Mouse (Mus musculus) cerebellum, postnatal 25 days (tissue): ENCODE results near the gene Wbp4.
"Not testable (repeated sequence)": the region's sequence is repeated elsewhere in the genome, so short reads cannot be mapped to it uniquely, and the experiment has no call there.

Experiments
- DNase-seq, 2 experiments: peaks; one replicate each; pipeline ENCODE4 v3.0.0; 2021; ENCODE audit warnings: mixed read lengths in 2 of 2

Wbp4 gene

DNA sequence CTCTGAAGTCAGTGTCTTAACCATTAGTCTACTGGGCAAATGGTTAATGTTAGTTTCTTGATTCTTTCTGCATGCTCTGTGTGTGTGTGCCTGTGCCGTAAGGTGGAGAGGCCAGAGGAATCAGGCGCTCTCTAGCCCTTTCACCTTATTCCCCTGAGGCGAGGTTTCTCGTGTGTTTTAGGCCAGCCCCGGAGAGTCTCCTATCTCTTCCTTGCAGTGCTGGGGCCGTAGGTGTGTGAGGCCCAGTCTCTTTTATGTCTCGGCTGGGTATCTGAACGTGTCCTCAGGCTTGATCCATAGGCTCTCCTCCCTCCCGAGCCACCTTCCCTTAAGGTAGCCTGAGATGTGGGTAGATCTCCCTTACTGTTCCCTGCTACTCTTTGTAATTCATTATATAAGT, 24.9 kb upstream of the Wbp4 start:
- no peak for DNase-seq

DNA sequence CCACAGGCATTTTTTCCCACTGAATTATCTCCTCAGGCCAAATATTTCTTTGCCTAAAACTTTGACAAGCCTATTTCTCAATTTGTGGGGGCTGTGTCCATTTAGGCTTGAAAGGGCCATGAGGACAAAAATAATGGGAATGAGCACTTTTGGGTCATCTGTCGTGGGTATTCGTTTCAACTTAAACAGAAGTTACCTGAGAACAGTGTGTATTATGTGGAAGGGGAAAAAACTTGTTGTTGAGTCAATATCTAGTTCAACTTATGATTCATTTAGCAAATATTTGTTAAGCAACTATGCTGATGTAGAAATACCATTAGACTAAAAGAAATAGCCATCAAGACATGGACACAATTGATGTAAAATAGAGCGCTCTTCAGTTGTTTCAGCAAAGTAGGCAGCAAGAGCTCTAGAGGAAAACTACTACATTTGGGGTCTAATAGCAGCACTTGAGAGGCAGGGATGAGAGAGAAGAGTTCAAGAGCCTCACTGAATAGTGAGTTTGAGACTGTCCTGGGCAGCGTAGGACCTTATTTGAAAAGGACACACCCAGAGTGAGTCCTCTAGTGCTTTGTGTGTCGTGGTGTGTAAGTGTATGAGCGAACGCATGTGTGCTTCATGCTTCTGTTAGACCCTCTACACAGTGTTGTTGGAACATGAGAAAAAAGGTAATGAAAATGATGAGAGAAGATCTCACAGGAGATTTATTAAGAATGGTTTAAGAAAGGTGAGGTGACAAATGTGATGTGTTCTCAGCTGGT, 23.1 kb upstream of the Wbp4 start:
- DNase-seq = no peak

DNA sequence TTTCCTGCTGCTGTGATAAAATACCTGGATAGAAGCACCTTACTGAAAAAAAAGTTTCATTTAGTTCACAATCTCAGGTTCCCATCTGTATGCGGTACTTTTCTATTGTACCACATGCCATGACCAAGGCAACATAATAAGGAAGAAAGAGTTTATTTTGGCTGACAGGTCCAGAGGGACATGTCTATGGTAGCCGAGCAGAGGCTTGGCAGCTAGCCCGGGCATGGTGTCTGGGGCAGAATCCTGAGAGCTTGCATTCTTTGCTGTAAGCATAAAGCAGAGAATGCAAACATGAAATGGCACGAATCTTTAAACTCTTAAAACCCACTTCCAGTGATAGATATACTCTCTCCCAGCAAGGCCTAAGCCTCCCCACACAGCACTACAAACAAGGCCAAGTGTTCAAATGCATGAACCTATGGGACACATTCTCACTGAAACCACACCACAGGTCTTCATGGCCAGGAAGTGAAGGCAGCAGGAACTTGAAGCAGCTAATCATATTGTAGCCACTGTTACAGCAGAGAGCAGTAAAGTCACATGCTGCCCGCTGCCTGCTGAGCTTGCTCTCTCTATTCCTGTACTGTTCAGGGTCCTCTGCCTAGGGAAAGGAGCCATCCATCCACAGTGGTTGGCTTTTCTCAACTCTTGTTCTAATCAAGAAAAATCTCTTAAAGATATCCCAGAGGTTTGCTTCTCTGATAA, 22.2 kb upstream of the Wbp4 start:
- peak in 1 of 2 experiments; percentile 39 for DNase-seq

DNA sequence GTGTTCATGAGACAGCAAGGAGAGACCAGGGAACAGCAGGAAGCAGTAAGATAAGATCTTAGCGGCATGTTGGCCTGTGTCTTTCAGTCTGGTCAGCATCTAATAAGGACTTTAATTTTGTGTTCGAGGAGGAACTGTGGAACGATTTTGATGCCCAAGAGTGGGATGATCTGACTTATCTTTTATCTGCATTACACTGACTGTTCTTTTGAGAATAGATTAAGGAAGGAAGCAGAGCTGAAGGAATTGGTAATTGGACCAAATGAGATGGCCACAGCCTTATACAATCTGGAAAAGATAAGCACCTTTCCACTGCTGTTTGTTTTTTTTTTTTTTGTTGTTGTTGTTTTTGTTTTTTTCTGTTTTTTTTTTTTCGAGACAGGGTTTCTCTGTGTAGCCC, 19.4 kb upstream of the Wbp4 start:
- no peak for DNase-seq

DNA sequence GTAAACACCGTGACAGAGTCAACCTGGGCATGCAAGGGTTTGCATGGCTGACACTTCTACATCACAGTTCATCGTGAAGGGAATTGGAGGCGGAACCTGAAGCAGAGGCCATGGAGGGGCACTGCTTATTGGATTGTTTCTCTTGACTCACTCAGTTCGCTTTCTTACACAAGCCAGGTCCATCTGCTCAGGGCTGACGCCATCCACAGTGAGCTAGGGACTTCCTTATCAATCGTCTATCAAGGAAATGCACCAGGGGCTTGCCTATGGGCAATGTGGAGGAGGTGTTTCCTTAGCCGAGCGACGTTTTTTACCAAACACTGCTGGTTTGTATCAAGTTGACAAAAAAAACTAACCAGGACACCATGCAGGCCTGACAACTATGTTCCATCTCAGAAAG, 18.0 kb upstream of the Wbp4 start:
- no peak for DNase-seq

DNA sequence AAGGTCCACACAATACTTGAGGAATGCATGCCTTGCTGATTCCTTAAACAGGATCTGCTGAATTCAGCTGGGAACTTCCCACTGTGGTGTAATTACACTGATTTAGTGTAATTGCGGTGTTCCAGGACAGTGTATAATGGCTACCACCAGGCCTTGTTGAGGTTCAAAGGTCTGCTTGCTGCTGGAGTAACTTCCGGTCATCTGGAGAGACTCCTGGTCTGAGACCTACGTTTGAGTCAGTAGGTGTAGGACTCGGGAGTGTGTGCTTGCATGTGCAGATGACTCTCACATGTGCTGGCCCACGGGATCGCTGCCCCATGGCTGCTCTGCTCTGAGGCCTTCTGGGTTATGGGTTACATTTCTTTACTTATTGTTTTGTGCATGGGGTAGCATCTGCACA, 13.0 kb upstream of the Wbp4 start:
- DNase-seq = no peak

DNA sequence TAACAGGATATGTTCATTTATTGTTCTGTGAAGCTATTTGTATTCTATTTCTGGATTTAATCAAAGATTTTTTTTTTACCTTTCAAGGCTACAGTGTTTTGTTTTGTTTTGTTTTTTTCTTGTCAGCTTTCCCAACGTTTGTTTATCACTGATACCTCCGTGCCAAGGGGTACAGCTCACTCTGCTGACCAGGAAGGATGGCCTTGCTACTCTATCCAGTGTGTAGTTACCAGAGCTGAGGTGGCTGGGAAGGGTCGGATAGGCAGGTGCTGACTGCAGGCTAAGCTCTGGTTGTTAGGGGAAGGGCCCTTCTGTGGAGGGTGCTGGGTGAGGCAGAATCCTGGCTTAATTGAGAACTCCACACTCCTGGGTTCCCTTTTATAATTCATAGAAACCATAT, 8.9 kb upstream of the Wbp4 start:
- DNase-seq = no peak

DNA sequence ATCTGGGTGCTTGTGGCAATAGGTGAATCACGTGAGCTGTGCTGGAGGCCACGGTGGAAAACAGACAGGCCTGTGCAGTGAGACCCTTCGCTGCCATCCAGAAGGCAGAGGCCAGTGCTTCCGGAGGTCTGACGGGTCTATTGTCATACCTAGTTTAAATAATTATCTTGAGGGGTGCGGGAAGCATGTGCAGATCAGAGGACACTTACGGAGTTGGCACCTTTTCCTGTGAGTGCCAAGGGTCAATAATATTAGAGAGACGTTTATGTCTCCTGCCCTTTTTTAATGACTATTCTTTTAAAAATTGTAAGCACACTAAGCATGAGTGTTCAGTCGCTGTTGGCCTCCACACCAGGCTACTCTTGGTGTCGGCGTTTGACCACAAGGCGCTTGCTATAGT, 7.8 kb upstream of the Wbp4 start:
- no peak for DNase-seq

DNA sequence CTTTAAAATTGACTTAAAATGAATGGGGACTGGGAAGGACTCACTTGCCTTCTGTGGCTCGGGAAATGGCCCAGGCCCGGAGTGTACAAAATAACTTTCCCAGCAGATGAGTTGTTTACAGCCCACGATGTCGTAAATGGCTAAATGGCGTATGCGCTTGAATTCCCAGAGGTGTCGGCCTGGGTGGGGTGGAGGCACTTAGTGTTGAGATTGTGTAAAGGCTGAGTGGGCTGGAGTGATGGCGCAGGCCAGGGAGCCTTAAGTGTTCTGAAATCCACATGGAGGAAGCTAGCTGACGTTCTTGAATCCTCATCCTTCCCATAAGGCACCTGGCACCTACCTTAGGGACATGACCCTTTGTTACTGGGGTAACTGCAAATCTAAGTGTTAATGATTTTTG, 7.2 kb upstream of the Wbp4 start:
- no peak for DNase-seq

DNA sequence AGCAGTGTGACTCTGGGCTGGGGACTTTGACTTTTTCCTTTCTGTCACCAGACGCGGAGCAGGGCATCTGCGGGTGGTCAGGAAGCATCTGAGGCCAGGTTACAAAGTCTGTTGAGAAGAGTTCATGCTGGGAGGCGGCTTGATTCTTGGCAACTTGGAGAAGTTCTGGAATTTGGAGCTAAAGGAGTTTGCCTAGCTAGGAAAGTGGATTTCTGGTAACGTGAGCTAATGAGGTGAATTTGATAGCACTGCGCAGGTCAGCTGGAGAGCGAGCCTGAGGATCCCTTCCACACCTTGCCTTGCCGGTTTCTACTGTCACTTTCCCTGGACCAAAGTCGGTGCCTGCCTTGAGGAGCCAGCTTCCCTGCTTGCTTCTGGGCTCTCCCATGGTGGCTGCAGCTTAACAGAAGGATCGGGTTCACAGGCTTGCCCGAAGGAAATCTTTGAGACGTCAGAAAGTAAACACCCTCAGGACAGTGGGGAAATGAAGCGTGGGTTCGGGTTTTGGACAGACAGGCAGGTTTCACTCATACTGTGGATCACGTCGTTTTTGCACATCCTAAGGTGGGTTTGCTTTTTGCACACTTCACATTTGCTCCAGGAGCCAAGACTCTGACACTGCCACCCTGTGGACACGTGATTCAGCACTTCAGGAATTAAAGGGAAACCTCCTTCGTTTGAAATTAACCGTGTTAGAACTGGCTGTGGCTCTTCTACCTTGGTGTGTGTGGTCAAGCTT, 5.8 kb upstream of the Wbp4 start:
- DNase-seq = peak; percentile 75 to 80

DNA sequence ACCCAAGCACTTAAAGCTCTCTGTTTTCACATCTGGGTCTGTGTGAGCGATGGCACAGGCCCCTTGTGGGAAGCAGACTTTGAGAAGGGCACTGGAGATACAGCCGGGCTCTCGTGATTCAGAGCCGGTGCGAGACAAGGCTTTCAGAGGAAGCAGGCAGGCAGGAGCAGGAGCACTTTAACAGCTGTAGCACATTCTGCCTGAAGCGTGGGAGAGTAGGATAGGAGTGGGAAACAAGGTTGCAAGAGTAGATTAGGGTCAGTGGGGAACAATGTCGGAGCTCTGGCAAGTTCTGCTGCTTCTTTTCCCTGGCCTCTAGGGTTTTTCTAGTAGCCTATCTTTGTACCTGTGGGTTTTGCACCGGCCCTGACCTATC, 5.3 kb upstream of the Wbp4 start:
- DNase-seq = peak; percentile 25 to 30

DNA sequence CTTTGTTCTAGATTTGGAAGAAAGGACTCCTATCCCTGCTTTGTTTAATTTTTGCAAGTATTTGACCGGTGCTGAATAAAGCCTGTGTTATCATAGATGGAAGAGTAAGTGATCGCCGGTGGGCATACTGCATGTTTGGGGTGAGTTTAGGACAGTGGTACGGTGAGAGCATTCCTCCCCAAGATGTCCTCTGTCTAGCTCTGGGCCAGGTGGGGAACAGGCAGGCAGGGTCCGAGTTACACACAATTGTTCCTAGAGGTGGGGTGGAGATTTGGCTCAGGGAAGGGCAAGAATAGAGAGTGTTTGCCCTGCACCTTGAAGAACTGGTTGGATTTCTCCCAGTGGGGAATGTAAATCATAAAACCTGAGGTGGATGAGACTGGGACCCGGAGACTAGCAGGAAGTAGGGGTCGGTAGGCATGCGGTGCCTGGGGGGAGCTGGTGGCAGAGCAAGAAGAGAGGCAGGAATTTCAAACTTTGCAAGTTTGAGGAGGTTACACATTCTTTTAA, 2.3 kb upstream of the Wbp4 start:
- no peak for DNase-seq

DNA sequence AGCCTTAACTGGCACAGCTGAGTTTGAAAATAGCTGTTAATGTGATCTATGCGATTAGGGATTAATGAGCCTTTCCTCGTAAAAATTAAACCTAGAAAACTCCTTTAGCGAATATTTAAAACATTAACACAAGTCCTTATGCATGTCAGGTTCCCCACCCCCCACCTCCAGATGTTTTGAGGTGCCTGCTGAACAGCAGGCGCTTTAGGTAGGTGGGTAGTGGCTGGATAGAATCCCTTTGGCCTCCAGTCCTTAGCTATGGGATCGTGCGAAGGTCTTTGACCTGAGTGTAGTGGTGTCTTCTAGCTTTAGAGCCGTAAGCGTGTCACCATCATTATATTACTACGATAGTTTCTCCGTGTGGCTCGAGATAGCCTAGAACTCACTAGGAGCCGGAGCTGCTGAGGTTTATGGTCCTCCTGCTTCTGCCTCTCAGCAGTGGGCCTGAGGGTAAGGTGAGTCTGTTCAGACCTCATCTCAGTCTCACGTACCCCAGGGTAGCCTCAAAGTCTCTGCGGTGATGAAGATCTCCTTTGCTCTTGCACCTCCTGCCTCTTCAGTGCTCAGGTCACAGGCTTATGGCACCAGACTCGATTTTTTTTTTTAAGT, 1.5 kb upstream of the Wbp4 start:
- peak; percentile 29 to 32 for DNase-seq

DNA sequence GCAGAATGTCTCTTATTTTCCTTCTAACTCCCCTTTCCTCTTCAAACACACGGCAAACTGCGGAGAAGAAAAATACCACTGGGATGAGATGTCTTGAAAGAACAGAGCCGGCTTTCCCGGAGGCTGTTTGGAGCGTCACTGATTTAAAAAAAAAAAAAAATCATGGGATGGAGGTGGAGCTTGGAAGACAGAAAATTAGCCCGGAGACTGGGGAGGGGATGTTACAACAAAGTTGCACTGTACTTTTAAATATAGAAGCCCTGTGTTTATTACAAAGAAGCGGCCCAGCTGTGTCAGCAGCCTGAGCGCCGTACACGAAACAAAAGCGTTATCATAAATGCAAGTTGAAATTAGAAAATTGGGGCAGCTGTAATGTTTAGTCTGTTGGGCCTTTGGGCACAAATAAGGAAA, 936 bp upstream of the Wbp4 start:
- DNase-seq = peak in 1 of 2 experiments; percentile 53

DNA sequence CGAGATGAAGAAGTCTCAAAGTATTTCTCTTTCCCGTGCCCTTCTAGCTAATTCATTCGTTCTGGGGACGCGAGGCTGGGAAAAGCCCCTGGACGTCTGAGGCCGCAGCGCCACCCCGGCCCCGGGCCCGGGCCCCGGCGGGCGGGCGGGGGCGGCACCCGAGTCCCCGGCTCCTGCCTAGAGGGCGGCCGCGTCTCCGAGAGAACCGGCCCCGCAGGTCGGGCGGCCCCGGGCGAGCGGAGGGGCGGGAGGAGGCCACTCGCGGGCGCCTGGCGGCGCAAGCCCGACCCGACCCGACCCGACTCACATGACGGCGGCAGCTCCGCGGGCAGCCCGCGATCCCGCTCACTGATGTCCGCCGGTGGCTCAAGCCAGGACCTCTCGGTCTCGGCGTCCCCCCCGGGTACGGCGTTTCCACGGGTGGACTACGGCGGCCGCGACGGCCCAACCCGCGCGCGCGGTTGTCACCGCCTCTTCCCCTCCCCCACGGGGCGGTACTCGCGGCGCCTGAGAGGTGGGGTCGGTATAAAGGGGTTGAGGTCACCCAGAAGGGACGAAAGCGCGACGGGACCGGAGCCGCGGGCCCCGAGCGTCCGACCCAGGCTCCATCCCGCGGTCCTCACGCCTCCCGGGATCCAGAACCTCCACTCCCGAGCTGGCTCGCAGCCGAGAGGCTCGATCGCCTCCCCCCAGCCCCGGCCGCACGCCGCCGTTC, 539 bp downstream of the Wbp4 start, which contains the start of gene Elf1:
Gene Elf1 (plus strand): TSS at position 571 of the 715 bp plus-strand sequence.
- DNase-seq = peak; percentile 99

DNA sequence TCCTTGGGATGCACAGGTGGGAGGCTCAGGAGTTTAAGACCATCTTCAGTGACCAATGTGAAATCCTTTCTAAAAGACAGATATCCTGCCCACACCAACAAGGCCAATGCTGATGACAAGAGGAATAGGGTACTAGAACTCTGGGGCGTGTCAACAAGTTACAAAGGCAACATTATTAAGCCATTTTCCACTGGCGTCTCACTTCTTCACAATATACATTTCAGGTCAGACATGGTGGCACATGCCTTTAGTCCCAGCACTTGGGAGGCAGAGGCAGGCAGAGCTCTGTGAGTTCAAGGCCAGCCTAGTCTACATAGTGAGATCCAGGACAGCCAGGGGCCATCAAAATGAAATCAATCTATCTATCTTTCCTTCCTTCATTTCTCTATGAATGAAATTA, 7.9 kb downstream of the Wbp4 start:
- no peak for DNase-seq

DNA sequence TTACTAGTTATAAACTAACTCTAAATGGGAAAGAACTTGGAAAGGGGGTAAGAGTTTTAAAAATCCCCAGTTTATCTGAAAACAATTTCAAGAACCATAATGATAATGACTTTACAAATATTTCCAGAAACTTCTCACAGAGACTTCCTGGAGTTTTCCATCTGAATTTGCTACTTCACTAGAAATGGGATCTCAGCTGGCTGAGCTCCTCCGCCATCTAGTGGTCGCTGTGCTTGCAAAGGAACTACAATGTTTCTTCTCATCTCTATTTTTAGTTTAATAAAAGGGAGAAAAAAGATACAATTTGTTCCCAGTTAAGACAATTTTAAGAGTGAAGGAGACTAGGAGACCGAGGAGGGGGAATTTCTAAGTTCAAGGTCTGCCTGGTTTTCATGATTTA, 13.7 kb downstream of the Wbp4 start:
- DNase-seq = peak; percentile 41 to 74

DNA sequence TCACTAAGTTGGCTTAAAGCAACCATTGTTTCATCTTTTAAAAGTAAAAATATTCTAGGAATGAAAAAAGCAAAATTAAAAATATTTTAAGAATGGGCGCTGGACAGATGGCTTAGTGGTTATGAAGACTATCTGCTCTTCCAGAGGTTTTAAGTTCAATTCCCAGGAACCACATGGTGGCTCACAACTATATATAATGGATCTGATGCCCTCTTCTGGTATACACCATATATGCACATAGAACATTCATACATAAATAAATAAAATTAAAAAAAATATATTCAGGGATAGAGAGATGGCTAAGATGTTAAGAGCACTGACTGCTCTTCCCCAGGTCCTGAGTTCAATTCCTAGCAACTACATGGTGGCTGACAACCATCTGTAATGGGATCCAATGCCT, 15.7 kb downstream of the Wbp4 start:
- no peak for DNase-seq

DNA sequence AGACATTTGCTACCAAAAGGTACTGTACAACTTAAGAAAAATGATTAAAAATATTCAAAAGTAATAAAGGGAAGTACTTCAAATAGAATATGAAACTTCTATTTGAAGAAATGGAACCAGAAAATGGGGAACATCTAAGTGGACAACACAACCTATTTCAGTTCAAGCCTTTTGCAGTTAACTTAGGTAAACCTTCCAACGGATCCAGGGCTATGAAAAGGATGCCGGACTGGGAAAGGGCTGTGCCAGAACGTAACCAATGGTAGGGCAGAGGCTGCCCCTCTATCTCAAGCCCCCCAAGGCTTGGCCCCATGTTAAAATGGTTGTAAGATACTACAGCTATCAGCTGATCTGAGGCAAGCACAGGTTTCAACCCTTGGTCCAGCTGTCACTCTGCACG, 20.3 kb downstream of the Wbp4 start:
- no peak for DNase-seq

DNA sequence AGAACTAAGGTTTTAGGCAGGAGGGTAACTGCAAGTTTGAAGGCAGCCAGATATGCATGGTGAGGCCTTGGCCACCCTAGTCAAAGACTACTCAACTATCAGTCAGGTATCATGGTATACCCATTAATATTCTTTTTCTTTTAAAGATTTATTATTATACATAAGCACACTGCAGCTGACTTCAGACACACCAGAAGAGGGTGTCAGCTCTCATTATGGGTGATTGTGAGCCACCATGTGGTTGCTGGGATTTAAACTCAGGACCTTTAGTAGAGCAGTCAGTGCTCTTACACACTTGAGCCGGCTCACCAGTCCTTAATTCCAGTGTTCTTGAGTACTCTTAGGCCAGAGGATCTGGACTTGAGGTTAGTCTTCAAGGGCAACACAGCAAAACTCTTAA, 20.9 kb downstream of the Wbp4 start:
- DNase-seq = no peak

DNA sequence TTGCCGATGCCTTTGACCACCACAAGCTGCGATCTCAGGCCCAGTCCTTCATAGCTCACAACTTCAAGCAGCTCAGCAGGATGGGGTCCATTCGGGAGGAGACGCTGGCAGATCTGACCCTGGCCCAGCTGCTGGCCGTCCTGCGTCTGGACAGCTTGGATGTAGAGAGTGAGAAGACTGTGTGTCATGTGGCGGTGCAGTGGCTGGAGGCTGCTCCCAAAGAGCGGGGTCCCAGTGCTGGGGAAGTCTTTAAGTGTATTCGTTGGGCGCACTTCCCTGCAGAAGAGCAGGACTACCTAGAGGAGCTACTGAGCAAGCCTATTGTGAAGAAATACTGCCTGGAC, 28.8 kb downstream of the Wbp4 start:
- not testable (repeated sequence) for DNase-seq
